Mouse (Mus musculus) adrenal gland, postnatal 36 days (tissue): Measurements from ENCODE around the gene Slco2a1. TPM values are rescaled to one million over a fixed set of nuclear protein-coding genes. Genes with fewer than 3 reads are reported as not detected.

Source experiments
- DNase-seq, 2 experiments: peaks; one replicate each; pipeline ENCODE4 v3.0.0; 2021; ENCODE audit warnings: mixed read lengths in 1 of 2
- total RNA-seq, 2 experiments: library from RNA; stranded (reverse); gene quantifications; 2 replicates each; pipeline ENCODE4 v1.2.3; 2021

Slco2a1 gene
- total RNA-seq, 2 experiments from 2014 or later = 3.2 to 3.7 TPM

DNA sequence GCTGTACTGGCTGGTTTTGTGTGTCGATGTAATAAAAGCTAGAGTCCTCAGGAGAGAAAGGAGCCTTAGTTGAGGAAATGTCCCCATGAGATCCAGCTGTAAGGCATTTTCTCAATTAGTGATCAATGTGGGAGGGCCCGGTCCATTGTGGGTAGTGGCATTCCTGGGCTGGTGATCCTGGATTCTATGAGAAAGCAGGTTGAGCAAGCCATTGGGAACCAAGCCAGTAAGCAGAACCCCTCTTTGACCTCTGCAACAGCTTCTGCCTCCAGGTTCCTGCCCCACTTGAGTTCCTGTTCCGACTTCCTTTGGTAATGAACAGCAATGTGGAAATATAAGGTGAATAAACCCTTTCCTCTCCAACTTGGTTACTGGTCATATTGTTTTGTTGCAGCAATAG is 6.1 kb upstream of the Slco2a1 start:
- DNase-seq = no peak

- peak; percentile 35 to 54 for DNase-seq
Measured at GRCm38 (mm10) chr9:102985111-102985510, 3.4 kb upstream of the Slco2a1 start.

GRCm38 (mm10) chr9:102985939-102986338 is 2.6 kb upstream of the Slco2a1 start:
- no peak for DNase-seq

DNA sequence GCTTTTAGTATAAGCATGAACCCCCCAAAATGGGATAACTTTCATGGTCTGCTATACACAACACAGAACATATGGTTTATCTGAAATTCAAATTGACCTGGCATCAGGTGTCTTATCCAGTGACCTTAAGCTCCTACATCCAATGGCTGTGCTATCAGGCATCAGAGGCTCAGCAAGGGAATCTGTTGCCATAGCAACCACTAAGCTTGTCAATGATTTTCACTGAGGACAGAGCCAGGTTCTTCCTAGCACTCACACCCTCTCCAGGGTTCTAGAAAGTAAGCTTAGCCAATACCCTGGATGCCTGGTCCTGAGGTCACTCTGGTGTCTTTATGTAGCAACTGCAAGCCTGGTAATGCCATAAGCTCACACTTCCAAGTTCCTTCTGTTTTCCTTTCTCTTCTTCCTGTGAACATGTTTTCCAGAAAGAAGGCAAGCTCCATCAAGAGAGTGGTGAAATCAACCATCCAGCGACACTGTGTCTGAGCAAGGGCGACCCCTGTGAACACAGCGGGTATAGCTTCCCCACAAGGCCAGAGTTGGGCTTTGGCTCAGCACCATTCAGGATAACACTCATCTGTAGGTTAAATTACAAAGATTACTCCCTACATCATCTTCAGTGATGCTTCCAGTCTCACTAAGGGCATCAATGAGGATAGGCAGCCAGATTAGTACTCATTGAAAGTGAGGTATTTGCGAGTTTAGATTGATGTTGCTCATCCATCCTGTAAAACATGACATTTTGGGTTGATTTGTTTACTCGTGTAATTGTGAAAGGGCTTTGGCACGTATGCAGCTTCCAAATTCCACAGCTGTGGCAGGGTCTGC is 2.0 kb downstream of the Slco2a1 start:
- DNase-seq = no peak

DNA sequence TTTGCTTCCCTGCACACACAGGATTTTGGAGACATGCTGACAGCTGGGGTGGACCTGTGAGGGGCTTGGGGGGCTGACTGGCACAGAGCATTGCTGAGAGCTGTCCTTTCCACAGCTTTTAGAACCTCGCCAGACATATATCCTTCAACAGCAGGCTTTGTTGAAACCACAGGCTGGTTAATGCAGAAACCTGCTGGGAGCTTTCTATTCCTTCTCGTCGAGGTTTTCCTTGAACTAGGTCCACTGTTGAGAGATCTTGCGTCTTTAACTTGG is 2.6 kb downstream of the Slco2a1 start:
- no peak for DNase-seq

- peak in 1 of 2 experiments; percentile 20 for DNase-seq
Measured at GRCm38 (mm10) chr9:102992877-102993276, 4.4 kb downstream of the Slco2a1 start.

GRCm38 (mm10) chr9:102993764-102994163 is 5.3 kb downstream of the Slco2a1 start:
- DNase-seq = no peak

GRCm38 (mm10) chr9:102995800-102996635 is 7.5 kb downstream of the Slco2a1 start:
- DNase-seq = no peak

DNA sequence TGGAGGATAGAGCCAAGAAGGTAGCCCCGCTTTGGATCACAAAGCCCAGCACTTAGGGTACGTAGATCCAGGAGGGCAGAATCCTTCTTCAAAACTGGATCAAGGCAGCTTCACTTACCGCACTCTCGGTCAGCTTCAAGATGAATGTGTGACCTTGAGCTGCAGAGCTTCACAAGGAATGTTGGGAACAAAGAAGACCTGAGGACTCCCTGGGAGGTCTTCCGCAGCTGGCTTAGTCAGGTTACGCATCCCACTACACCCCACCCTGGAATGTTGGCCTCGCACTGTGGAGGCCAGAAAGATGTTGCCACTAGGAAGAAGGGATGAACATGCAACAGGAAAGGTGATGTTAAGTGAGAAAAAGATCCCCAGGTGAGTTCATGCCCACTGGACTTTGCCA is 11.9 kb downstream of the Slco2a1 start:
- DNase-seq = no peak

GRCm38 (mm10) chr9:103004343-103004742 is 15.8 kb downstream of the Slco2a1 start:
- no peak for DNase-seq

GRCm38 (mm10) chr9:103007699-103008078 is 19.2 kb downstream of the Slco2a1 start:
- peak; percentile 64 to 70 for DNase-seq

DNA sequence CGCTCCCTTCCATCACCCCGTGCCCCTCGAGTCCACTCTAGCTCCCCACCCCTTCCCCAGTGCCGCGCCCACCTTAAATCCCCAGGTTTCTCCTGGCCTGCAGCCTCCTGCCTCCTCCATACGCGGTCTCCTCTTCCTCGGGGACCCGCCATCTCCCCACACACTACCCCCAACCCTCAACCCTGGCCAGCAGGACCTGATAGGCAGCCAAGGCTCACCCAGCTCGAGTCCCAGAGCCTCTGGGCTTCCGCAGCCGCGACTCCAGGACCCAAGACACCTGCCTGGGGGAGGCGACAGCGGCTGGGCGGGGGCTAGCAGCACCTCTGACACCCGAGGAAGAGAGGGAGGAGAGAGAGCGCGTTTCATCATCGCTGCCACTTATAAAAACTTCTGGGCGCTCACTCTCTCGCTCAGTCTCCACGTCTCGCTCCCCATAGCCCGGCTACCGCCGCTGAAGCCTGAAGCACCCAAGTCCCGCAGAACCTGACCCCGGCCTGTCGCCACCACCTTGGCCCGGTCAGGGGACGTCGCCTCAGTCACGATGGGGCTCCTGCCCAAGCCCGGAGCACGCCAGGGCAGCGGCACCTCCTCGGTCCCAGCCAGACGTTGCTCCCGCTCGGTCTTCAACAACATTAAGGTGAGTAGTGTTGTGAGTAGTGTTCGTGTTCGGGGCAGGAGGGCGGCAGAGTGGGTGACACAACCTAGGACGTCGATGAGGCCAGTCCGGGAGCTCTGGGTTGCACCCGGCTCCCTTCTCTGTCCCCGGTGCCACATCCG is 19.8 kb downstream of the Slco2a1 start:
- peak; percentile 13 to 20 for DNase-seq

- DNase-seq = no peak
Measured at GRCm38 (mm10) chr9:103010161-103010560, 21.6 kb downstream of the Slco2a1 start.

GRCm38 (mm10) chr9:103013366-103013765 is 24.9 kb downstream of the Slco2a1 start:
- DNase-seq = peak; percentile 70 to 85

DNA sequence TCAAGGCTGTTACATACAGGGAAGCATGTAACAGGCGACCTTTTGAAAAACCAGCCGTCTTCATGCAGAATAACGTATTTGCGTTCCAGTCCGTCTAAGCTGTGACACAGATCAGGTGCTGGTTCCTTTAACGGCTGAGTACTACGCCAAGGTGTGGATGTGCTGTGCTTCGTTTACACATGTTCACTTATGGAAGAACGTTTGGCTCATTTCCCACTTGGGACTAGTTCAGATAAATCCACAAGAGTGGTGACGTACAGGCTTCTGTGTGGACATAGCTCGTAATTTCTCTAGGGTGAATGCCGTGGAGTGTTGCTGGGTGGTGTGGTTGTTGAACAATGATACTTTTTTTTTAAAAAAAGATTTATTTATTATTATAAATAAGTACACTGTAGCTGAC is 26.2 kb downstream of the Slco2a1 start:
- no peak for DNase-seq

GRCm38 (mm10) chr9:103024116-103024515 is 35.6 kb downstream of the Slco2a1 start:
- DNase-seq = no peak

- no peak for DNase-seq
Measured at GRCm38 (mm10) chr9:103027150-103027889, 38.8 kb downstream of the Slco2a1 start.

GRCm38 (mm10) chr9:103029012-103029411 is 40.5 kb downstream of the Slco2a1 start:
- no peak for DNase-seq

DNA sequence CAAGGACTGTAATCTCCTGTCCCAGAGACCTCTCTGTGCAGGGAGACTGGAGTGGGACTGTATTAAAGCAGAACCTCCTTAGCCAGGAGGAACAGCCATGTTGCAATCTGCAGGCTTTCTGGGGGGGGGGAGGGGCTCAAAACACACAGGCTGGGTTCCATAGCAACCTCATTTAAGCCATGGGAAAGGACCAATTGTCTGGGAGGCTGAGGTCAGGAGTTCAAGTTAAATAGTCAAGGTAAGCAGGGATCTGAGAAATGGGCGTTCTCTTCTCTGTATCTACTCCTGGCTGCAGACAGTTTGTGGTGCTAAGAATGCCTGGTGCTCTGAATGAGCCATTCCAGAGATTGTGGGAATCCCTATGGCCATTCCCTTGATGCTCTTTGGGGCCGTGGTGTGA is 41.5 kb downstream of the Slco2a1 start:
- no peak for DNase-seq

- no peak for DNase-seq
Measured at GRCm38 (mm10) chr9:103031211-103031610, 42.7 kb downstream of the Slco2a1 start.

GRCm38 (mm10) chr9:103032193-103032592 is 43.7 kb downstream of the Slco2a1 start:
- DNase-seq = peak; percentile 39 to 56

DNA sequence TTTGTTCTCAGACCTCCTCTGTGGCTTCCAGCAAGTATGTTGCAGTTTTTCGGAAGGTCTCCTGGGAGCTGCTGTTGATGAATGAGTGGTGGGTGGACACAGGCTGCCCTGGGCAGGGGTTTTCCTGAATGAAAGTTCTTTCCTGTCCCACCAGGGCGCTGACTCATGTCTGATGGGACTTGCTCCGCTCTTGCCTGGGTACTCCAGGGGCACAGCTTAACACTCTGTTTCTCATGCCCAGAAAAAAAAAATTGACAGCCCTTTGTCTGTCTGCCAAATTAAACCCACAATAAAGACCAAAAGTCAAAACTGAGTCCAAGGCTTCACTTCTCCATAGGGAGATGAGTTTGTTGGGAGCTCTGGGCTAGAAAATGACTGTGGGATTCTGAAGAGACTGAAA is 44.9 kb downstream of the Slco2a1 start:
- DNase-seq = peak in 1 of 2 experiments; percentile 19
